Mouse (Mus musculus): ENCODE results near the gene Pdzd2. TPM values are rescaled to one million over a fixed set of nuclear protein-coding genes. Genes with fewer than 3 reads are reported as not detected.

Gene Pdzd2
- polyA plus RNA-seq, 1 experiment from 2014 or later: 22.1 TPM

Small RNA genes lying within 50 kb of the gene (microRNA-seq; reads per million reads assigned to microRNA genes)
- gene Gm24135 (not detected), gene Gm24302 (not detected)

Other genes starting within 250 kb of the Pdzd2 start
- 32.4 and 39.4 TPM in 2 replicates for gene 6030458C11Rik, start 84.7 kb upstream of the Pdzd2 start, polyA plus RNA-seq (2014; fragmentation: Nextera tagmentation; extraction: Ambion mirVana)
- 81.4 and 87.4 TPM in 2 replicates for gene Drosha, start 84.9 kb upstream of the Pdzd2 start, polyA plus RNA-seq (2014; fragmentation: Nextera tagmentation; extraction: Ambion mirVana)

Data from limb, embryonic 11.5 days (tissue).